ENCODE assay signal across 28 mouse cellular contexts in genomic region chr14:100298892-100299291, GRCm38 (mm10). TPM values are rescaled to one million over a fixed set of nuclear protein-coding genes. Genes with fewer than 3 reads are reported as not detected.
DNase-seq lines count a peak whose midpoint lies in the region; ATAC-seq lines count a peak whose summit lies in the region.
"Had no signal": no experiment of that assay in that cellular context is flagged by ENCODE, and none has a peak within 500 bp of the region (broad histone marks: within the 10 kb centered on the region; RNA-seq: fewer than 3 reads in every experiment).

No protein-coding gene starts in this region.

- H3K4me2 ChIP-seq in kidney, embryonic 14.5 days (replicated peaks; ENCODE audit: low read depth, low read length), result no peak overlapping the region
- H3K4me2 ChIP-seq in lung, embryonic 15.5 days, result no peak overlapping the region
- H3K4me2 ChIP-seq in embryonic facial prominence, embryonic 11.5 days (ENCODE audit: low read depth, low read length), result no peak overlapping the region
- H3K4me2 ChIP-seq in midbrain, embryonic 16.5 days (ENCODE audit: low read length), result no peak overlapping the region
- H3K4me2 ChIP-seq: embryonic facial prominence, embryonic 15.5 days; forebrain, embryonic 12.5 days; hindbrain, embryonic 15.5 days; stomach, embryonic 15.5 days had no signal

- 28% methylated on average over 6 of the region's 6 CpGs for WGBS in kidney, embryonic 14.5 days
- 36% methylated on average over 6 of the region's 6 CpGs for WGBS in lung, embryonic 15.5 days
- WGBS in embryonic facial prominence, embryonic 11.5 days, result 44% methylated on average over 6 of the region's 6 CpGs
- 82% methylated on average over 6 of the region's 6 CpGs for WGBS in midbrain, embryonic 16.5 days

- no peak overlapping the region for H3K4me3 ChIP-seq in kidney, embryonic 14.5 days (ENCODE audit: low read length)
- no peak overlapping the region for H3K4me3 ChIP-seq in lung, embryonic 15.5 days
- no peak overlapping the region for H3K4me3 ChIP-seq in embryonic facial prominence, embryonic 11.5 days (ENCODE audit: low read depth, low read length)
- no peak overlapping the region for H3K4me3 ChIP-seq in midbrain, embryonic 16.5 days (ENCODE audit: low read depth, low read length)
- H3K4me3 ChIP-seq: embryonic facial prominence, embryonic 15.5 days; forebrain, embryonic 12.5 days; hindbrain, embryonic 10.5 days; hindbrain, embryonic 15.5 days; stomach, embryonic 15.5 days had no signal

- H3K4me1 ChIP-seq in kidney, embryonic 14.5 days (ENCODE audit: control insufficient read depth, insufficient read depth, low read length), result no peaks in the 10 kb centered on the region
- H3K4me1 ChIP-seq in lung, embryonic 15.5 days, result no peaks in the 10 kb centered on the region
- H3K4me1 ChIP-seq in embryonic facial prominence, embryonic 11.5 days (ENCODE audit: control insufficient read depth, insufficient read depth, low read length), result no peaks in the 10 kb centered on the region
- H3K4me1 ChIP-seq in midbrain, embryonic 16.5 days (ENCODE audit: control insufficient read depth, insufficient read depth, low read length), result no peaks in the 10 kb centered on the region
- H3K4me1 ChIP-seq: embryonic facial prominence, embryonic 15.5 days; forebrain, embryonic 12.5 days; hindbrain, embryonic 10.5 days; hindbrain, embryonic 15.5 days; stomach, embryonic 15.5 days had no signal

- no peaks in the 10 kb centered on the region for H3K27me3 ChIP-seq in kidney, embryonic 14.5 days (ENCODE audit: control insufficient read depth, insufficient read depth, low read length)
- no peaks in the 10 kb centered on the region for H3K27me3 ChIP-seq in lung, embryonic 15.5 days
- H3K27me3 ChIP-seq in embryonic facial prominence, embryonic 11.5 days (ENCODE audit: control insufficient read depth, insufficient read depth, low read length), result no peaks in the 10 kb centered on the region
- no peaks in the 10 kb centered on the region for H3K27me3 ChIP-seq in midbrain, embryonic 16.5 days (ENCODE audit: control insufficient read depth, insufficient read depth, low read depth, low read length)
- H3K27me3 ChIP-seq: embryonic facial prominence, embryonic 15.5 days; forebrain, embryonic 12.5 days; hindbrain, embryonic 15.5 days; stomach, embryonic 15.5 days had no signal

- H3K27ac ChIP-seq in kidney, embryonic 14.5 days (ENCODE audit: low read depth, low read length), result no peak overlapping the region
- H3K27ac ChIP-seq in lung, embryonic 15.5 days, result no peak overlapping the region
- no peak overlapping the region for H3K27ac ChIP-seq in embryonic facial prominence, embryonic 11.5 days (replicated peaks; ENCODE audit: low read depth, low read length)
- no peak overlapping the region for H3K27ac ChIP-seq in midbrain, embryonic 16.5 days (ENCODE audit: low read length)
- H3K27ac ChIP-seq: embryonic facial prominence, embryonic 15.5 days; forebrain, embryonic 12.5 days; hindbrain, embryonic 10.5 days; hindbrain, embryonic 15.5 days; liver, embryonic 14.5 days; stomach, embryonic 15.5 days had no signal

- no peak for DNase-seq in kidney, postnatal 36 days
- no peak for DNase-seq in lung, postnatal 36 days
- peak; percentile 49 for DNase-seq in embryonic facial prominence, embryonic 11.5 days (ENCODE audit: low spot score)
- DNase-seq: adrenal gland, postnatal 14 days; cerebellum, adult 11 months; cerebellum, postnatal 10 days; forebrain, postnatal 0 days; gastrocnemius, postnatal 14 days; heart, postnatal 14 days; kidney, adult 11 months; kidney, postnatal 25 days; liver; lung, adult 2 months; midbrain, embryonic 14.5 days; right cerebral cortex, postnatal 25 days; thymus, adult 18-20 months; thymus, postnatal 36 days had no signal

- H3K9me3 ChIP-seq in kidney, embryonic 14.5 days (ENCODE audit: control insufficient read depth, low read length), result no peaks in the 10 kb centered on the region
- H3K9me3 ChIP-seq in lung, embryonic 15.5 days, result no peaks in the 10 kb centered on the region
- no peaks in the 10 kb centered on the region for H3K9me3 ChIP-seq in embryonic facial prominence, embryonic 11.5 days (replicated peaks; ENCODE audit: control insufficient read depth, low read length)
- H3K9me3 ChIP-seq in midbrain, embryonic 16.5 days (replicated peaks; ENCODE audit: control insufficient read depth, low read length, poor library complexity, severe bottlenecking), result no peaks in the 10 kb centered on the region
- H3K9me3 ChIP-seq: embryonic facial prominence, embryonic 15.5 days; forebrain, embryonic 12.5 days; hindbrain, embryonic 15.5 days; stomach, embryonic 15.5 days had no signal

- H3K36me3 ChIP-seq in kidney, embryonic 14.5 days (ENCODE audit: control insufficient read depth, insufficient read depth, low read length), result no peaks in the 10 kb centered on the region
- no peaks in the 10 kb centered on the region for H3K36me3 ChIP-seq in lung, embryonic 15.5 days
- H3K36me3 ChIP-seq in embryonic facial prominence, embryonic 11.5 days (replicated peaks; ENCODE audit: control insufficient read depth, insufficient read depth, low read depth, low read length), result no peaks in the 10 kb centered on the region
- no peaks in the 10 kb centered on the region for H3K36me3 ChIP-seq in midbrain, embryonic 16.5 days (ENCODE audit: control insufficient read depth, insufficient read depth, low read length)
- H3K36me3 ChIP-seq: embryonic facial prominence, embryonic 15.5 days; forebrain, embryonic 12.5 days; hindbrain, embryonic 10.5 days; hindbrain, embryonic 15.5 days; stomach, embryonic 15.5 days had no signal

- H3K9ac ChIP-seq in kidney, embryonic 14.5 days (ENCODE audit: low read depth, low read length), result no peak overlapping the region
- no peak overlapping the region for H3K9ac ChIP-seq in lung, embryonic 15.5 days
- no peak overlapping the region for H3K9ac ChIP-seq in embryonic facial prominence, embryonic 11.5 days (replicated peaks; ENCODE audit: low read length)
- H3K9ac ChIP-seq in midbrain, embryonic 16.5 days (ENCODE audit: low read depth, low read length), result no peak overlapping the region
- H3K9ac ChIP-seq: embryonic facial prominence, embryonic 15.5 days; forebrain, embryonic 12.5 days; forebrain, postnatal 0 days; hindbrain, embryonic 15.5 days; liver, embryonic 14.5 days; stomach, embryonic 15.5 days had no signal

- ATAC-seq in kidney, embryonic 14.5 days (ENCODE audit: low FRiP score, low TSS enrichment), result peak; percentile 84
- ATAC-seq in lung, embryonic 15.5 days (ENCODE audit: borderline replicate concordance, extremely low read depth, low FRiP score, low TSS enrichment), result peak; percentile 76; the same call in 1 of the 2 replicates
- no peak for ATAC-seq in embryonic facial prominence, embryonic 11.5 days (replicated peaks; ENCODE audit: insufficient number of reproducible peaks, low FRiP score, low TSS enrichment, low read depth)
- no peak for ATAC-seq in midbrain, embryonic 16.5 days
- no peak for ATAC-seq in frontal cortex, adult (ENCODE audit: low TSS enrichment)
- ATAC-seq: forebrain, postnatal 0 days; inflammation-experienced regulatory T-cells, adult 6 months had no signal

RNA-seq across cellular contexts. Expression of gene Klf12, which starts 14.4 kb away (rescaled TPM):
- polyA plus RNA-seq in kidney, embryonic 14.5 days (2014; fragmentation: Nextera tagmentation; extraction: Ambion mirVana), result 7.1 and 10.1 TPM in 2 replicates
- polyA plus RNA-seq in lung, embryonic 15.5 days (2015; fragmentation: Nextera tagmentation; extraction: Ambion mirVana), result 10.4 and 11.6 TPM in 2 replicates
- 22.2 and 22.6 TPM in 2 replicates for polyA plus RNA-seq in embryonic facial prominence, embryonic 11.5 days (2014; fragmentation: Nextera tagmentation; extraction: Ambion mirVana)
- polyA plus RNA-seq in midbrain, embryonic 16.5 days (2015; fragmentation: Nextera tagmentation; extraction: Ambion mirVana), result 51.3 and 60.2 TPM in 2 replicates

Comparison
In these comparisons a context has a peak if more than half of its experiments do, and no peak if none do; other contexts are left out.
1. ATAC-seq: peak in kidney, embryonic 14.5 days (single experiment) and lung, embryonic 15.5 days (single experiment); none in embryonic facial prominence, embryonic 11.5 days (single experiment), midbrain, embryonic 16.5 days (single experiment) and frontal cortex, adult (single experiment).